Mouse (Mus musculus) erythroblast, embryonic 14.5 days (primary cell): ENCODE results near the gene 4930430F08Rik.

Source experiments
- GATA1 ChIP-seq: IDR thresholded peaks from 2 replicates; pipeline ENCODE4 v1.6.1; 2012; ENCODE audit warnings: low read length, inconsistent platforms, mixed read lengths
- TAL1 ChIP-seq: IDR thresholded peaks from 3 replicates; pipeline ENCODE4 v1.6.1; 2012; ENCODE audit warnings: low read length, inconsistent platforms, mixed read lengths

DNA sequence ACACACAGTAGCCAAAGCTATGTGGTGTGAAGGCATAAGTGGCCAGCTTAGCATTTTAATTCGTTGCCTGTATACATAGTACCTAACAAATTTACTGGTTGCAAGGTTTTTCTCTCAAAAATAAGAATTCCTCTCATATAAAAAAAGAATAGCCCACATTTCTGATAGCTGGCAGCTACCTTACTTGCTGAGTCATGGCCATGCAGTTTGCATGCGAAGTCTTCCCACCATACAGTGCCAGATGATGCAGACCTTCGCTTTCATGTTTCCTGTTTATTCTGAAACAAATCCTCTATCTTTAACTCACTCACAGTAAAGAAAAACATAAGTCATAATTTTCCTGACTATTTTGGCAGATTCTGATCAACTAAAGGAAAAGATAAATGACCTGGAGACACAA is 18.5 kb downstream of the 4930430F08Rik start:
- no peak for TF ChIP-seq TAL1
- no peak for TF ChIP-seq GATA1
